Mouse (Mus musculus) heart, postnatal 0 days (tissue): ENCODE data around the gene Jmjd1c.

Experiments used
- CTCF ChIP-seq: IDR thresholded peaks from 2 replicates; pipeline ENCODE4 v1.5.1; 2016; ENCODE audit warnings: antibody characterized with exemption, control low read depth, low read depth
- EP300 ChIP-seq: IDR thresholded peaks from 2 replicates; pipeline ENCODE4 v1.6.1; 2016; ENCODE audit warnings: antibody characterized with exemption, low read depth

GRCm38 (mm10) chr10:67213720-67214119 is 117.8 kb downstream of the Jmjd1c start:
- TF ChIP-seq CTCF (no peak), EP300 (no peak)
